Mouse (Mus musculus): ENCODE measurements around the gene Btbd16.

- no peak for TF ChIP-seq CTCF (IDR thresholded peaks at IDR 0.05; ENCODE audit: low read depth, low read length)
- TF ChIP-seq GATA2 (IDR thresholded peaks at IDR 0.05; ENCODE audit: borderline replicate concordance, low read depth, low read length) = no peak
- TF ChIP-seq GATA1 (IDR thresholded peaks at IDR 0.05; ENCODE audit: borderline replicate concordance, low read length) = no peak
Measured at GRCm38 (mm10) chr7:130786708-130787107, 12.8 kb downstream of the Btbd16 start.
